In genomic region chr6:136390262-136390661, GRCm38 (mm10) we compare ENCODE assay signal across 28 mouse cellular contexts. TPM values are rescaled to one million over a fixed set of nuclear protein-coding genes. Genes with fewer than 3 reads are reported as not detected.
"Had no signal": no experiment of that assay in that cellular context is flagged by ENCODE, and none has a peak within 500 bp of the region (broad histone marks: within the 10 kb centered on the region; RNA-seq: fewer than 3 reads in every experiment).

No protein-coding gene starts in this region.

- H3K4me2 ChIP-seq: limb, embryonic 12.5 days; limb, embryonic 15.5 days; liver, embryonic 12.5 days; liver, embryonic 15.5 days; lung, embryonic 15.5 days; midbrain, embryonic 11.5 days; neural tube, embryonic 13.5 days had no signal

- ATAC-seq: liver, embryonic 12.5 days had no signal

- H3K9me3 ChIP-seq: limb, embryonic 15.5 days; liver, embryonic 12.5 days; liver, embryonic 15.5 days; lung, embryonic 15.5 days had no signal

- DNase-seq: kidney, adult 18-20 months; kidney, adult 9 months; kidney, postnatal 14 days; kidney, postnatal 4 days; left cerebral cortex, postnatal 4 days; lung, adult 18-20 months; lung, postnatal 10 days; lung, postnatal 36 days; retina, postnatal 1 day; thymus, adult 18-20 months; thymus, postnatal 36 days had no signal

- H3K27me3 ChIP-seq: limb, embryonic 12.5 days; limb, embryonic 15.5 days; liver, embryonic 12.5 days; liver, embryonic 15.5 days; lung, embryonic 15.5 days; megakaryocyte, embryonic 14.5 days; neural tube, embryonic 13.5 days had no signal

- H3K36me3 ChIP-seq: limb, embryonic 12.5 days; limb, embryonic 15.5 days; liver, embryonic 12.5 days; liver, embryonic 15.5 days; lung, embryonic 15.5 days; neural tube, embryonic 13.5 days had no signal

- H3K4me3 ChIP-seq: limb, embryonic 12.5 days; limb, embryonic 15.5 days; liver, embryonic 12.5 days; liver, embryonic 15.5 days; lung, embryonic 15.5 days; megakaryocyte, embryonic 14.5 days; myocyte; neural tube, embryonic 13.5 days had no signal

- H3K27ac ChIP-seq: limb, embryonic 12.5 days; limb, embryonic 15.5 days; liver, embryonic 12.5 days; liver, embryonic 15.5 days; lung, embryonic 15.5 days; neural tube, embryonic 13.5 days had no signal

- H3K4me1 ChIP-seq: limb, embryonic 12.5 days; limb, embryonic 15.5 days; liver, embryonic 12.5 days; liver, embryonic 15.5 days; lung, embryonic 15.5 days; megakaryocyte, embryonic 14.5 days; neural tube, embryonic 13.5 days had no signal

- H3K9ac ChIP-seq: limb, embryonic 12.5 days; limb, embryonic 15.5 days; liver, embryonic 12.5 days; liver, embryonic 15.5 days; lung, embryonic 15.5 days; neural tube, embryonic 13.5 days had no signal

RNA-seq across cellular contexts. Expression of gene E330021D16Rik, which starts 25.1 kb away (rescaled TPM):
- total RNA-seq: layer of hippocampus, adult 18-20 months; layer of hippocampus, postnatal 14 days; left cerebral cortex, adult 8-10 months; left cerebral cortex, postnatal 14 days; left cerebral cortex, postnatal 4 days; monocyte, adult 5-6 weeks; neutrophil, adult 5-6 weeks had no signal
- polyA plus RNA-seq: limb, embryonic 12.5 days; limb, embryonic 15.5 days; liver, embryonic 12.5 days; midbrain, embryonic 11.5 days; myocyte; neural tube, embryonic 13.5 days; small intestine, adult 2 months; stomach, embryonic 16.5 days had no signal
